Comparison of ENCODE assay signal across 7 mouse cellular contexts in the genomic region with DNA sequence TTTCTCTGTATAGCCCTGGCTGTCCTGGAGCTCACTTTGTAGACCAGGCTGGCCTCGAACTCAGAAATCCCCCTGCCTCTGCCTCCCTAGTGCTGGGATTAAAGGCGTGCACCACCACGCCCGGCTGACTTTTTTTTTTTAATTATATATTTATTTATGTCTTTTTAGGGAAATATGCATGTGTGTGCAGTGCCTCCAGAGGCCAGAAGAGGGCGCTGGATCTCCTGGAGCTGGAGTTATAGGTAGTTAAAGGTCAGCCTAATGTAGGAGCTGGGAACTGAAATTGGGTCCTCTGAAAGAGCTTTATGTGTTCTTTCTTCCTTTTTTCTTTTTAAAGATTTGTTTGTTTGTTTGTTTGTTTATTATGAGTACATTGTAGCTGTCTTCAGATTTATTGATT. TPM values are rescaled to one million over a fixed set of nuclear protein-coding genes. Genes with fewer than 3 reads are reported as not detected.
DNase-seq lines count a peak whose midpoint lies in the region; ATAC-seq and TF ChIP-seq lines count a peak whose summit lies in the region.
"Not testable (repeated sequence)": the region's sequence is repeated elsewhere in the genome, so short reads cannot be mapped to it uniquely, and the experiment has no call there.

No protein-coding gene starts in this region.

- not testable (repeated sequence) for H3K4me1 ChIP-seq in liver, adult 2 months (ENCODE audit: control insufficient read depth, insufficient read depth, low read length); midbrain, postnatal 0 days (ENCODE audit: insufficient read depth, low read length)

- H3K27me3 ChIP-seq in liver, adult 2 months (ENCODE audit: control insufficient read depth, insufficient read depth, low read length); midbrain, postnatal 0 days (ENCODE audit: insufficient read depth, low read length): not testable (repeated sequence)

- DNase-seq in CD4-positive, CD25-positive, alpha-beta regulatory T cell, adult 2 months (ENCODE audit: low read depth, low spot score), result peak; percentile 54
- peak; percentile 27 for DNase-seq in MN1 (ENCODE audit: low spot score)
- DNase-seq in c-Kit-negative CD71-positive TER-119-positive erythroid progenitor cells, embryonic 14.5 days (ENCODE audit: low read depth, low spot score), result peak; percentile 16
- peak; percentile 61 for DNase-seq in induced T-regulatory cell, adult 2 months (ENCODE audit: low read depth)
- DNase-seq in liver, adult 2 months (ENCODE audit: extremely low read depth, low read depth, low spot score); midbrain, postnatal 0 days (ENCODE audit: low spot score): not testable (repeated sequence)
- peak; percentile 55 for DNase-seq in testis, postnatal 10 days (ENCODE audit: low spot score)

- not testable (repeated sequence) for H3K36me3 ChIP-seq in liver, adult 2 months (ENCODE audit: control insufficient read depth, insufficient read depth, low read length); midbrain, postnatal 0 days (ENCODE audit: insufficient read depth, low read length)

- H3K79me2 ChIP-seq in liver, adult 2 months (ENCODE audit: control insufficient read depth, insufficient read depth, low read length), result not testable (repeated sequence)

- H3K27ac ChIP-seq in liver, adult 2 months (replicated peaks; ENCODE audit: insufficient read depth, low read depth, low read length); midbrain, postnatal 0 days (ENCODE audit: low read depth, low read length): not testable (repeated sequence)

- WGBS in liver, adult 2 months, result 78% methylated on average over 5 of the region's 5 CpGs
- WGBS in midbrain, postnatal 0 days, result 74% methylated on average over 5 of the region's 5 CpGs

- not testable (repeated sequence) for H3K9me3 ChIP-seq in midbrain, postnatal 0 days (ENCODE audit: low read length)

- not testable (repeated sequence) for H3K4me3 ChIP-seq in liver, adult 2 months (ENCODE audit: insufficient read depth, low read depth, low read length); midbrain, postnatal 0 days (ENCODE audit: low read depth, low read length)

- TF ChIP-seq CTCF in liver, adult 2 months (IDR thresholded peaks at IDR 0.05; ENCODE audit: low read depth, low read length), result peak; percentile 45; the same call in 1 of the 2 replicates
- TF ChIP-seq CTCF in midbrain, postnatal 0 days (IDR thresholded peaks at IDR 0.05), result peak; percentile 38

- not testable (repeated sequence) for ATAC-seq in midbrain, postnatal 0 days (ENCODE audit: low FRiP score)

- not testable (repeated sequence) for TF ChIP-seq POLR2A in liver, adult 2 months (IDR thresholded peaks at IDR 0.05; ENCODE audit: extremely low read depth, insufficient read depth, low read length)

- not testable (repeated sequence) for H3K4me2 ChIP-seq in midbrain, postnatal 0 days (ENCODE audit: low read depth, low read length, poor library complexity, severe bottlenecking)

- H3K9ac ChIP-seq in liver, adult 2 months (ENCODE audit: low read depth, low read length); midbrain, postnatal 0 days (replicated peaks; ENCODE audit: low read length, poor library complexity, severe bottlenecking): not testable (repeated sequence)

RNA-seq across cellular contexts. Expression of a gene that starts 25.2 kb away (rescaled TPM):
- 252 and 306 TPM in 2 replicates for total RNA-seq in liver, adult 2 months (2014; rRNA removed)
- 212 and 246 TPM in 2 replicates for polyA plus RNA-seq in liver, adult 2 months (2012; rRNA removed)
- 39.0 and 42.5 TPM in 2 replicates for total RNA-seq in midbrain, postnatal 0 days (2014; rRNA removed)
- polyA plus RNA-seq in midbrain, postnatal 0 days (2015; fragmentation: Nextera tagmentation; extraction: Ambion mirVana), result 25.3 and 26.6 TPM in 2 replicates

RNA-seq across cellular contexts. Expression of a gene that starts 36.7 kb away (rescaled TPM):
- 5.0 and 7.9 TPM in 2 replicates for total RNA-seq in liver, adult 2 months (2014; rRNA removed)
- polyA plus RNA-seq in liver, adult 2 months (2012; rRNA removed), result 17.5 and 18.7 TPM in 2 replicates
- 45.9 and 48.2 TPM in 2 replicates for total RNA-seq in midbrain, postnatal 0 days (2014; rRNA removed)
- 1.7 TPM in 2 replicates for polyA plus RNA-seq in midbrain, postnatal 0 days (2015; fragmentation: Nextera tagmentation; extraction: Ambion mirVana)
